Mouse (Mus musculus) v-Abl transformed pro-B cells (cell line): ENCODE measurements around the gene Slc24a1.

ENCODE experiments used
- in situ Hi-C, 2 experiments: fragments of 400-800 bp; cut with MboI; formaldehyde crosslinking; loops; one replicate each; pipeline ENCODE4 v1.15.1; 2025; ENCODE audit not compliant: unreplicated experiment in 2 of 2

The Slc24a1 gene

DNA sequence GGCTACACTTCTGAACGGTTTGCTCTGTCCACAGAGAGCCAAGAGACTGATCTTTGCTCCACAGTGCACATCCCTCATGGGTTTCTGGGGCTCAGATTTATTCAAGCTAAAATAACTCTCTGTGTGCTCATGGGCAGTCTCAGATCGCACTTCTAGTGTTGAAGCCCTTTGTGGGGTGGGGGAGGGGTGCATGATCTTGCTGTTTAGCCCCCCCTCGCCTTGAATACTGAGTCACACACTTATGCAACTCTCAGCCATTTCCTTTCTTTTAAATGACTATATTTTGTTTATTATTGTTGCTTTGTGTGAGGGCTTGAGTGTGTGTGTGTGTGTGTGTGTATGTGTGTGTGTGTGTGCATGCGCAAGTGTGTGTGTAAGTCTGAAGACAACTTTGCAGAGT lies 12.1 kb downstream of the Slc24a1 start:
- in situ Hi-C loops, result loop anchor here (5.0 to 25.0 kb wide), 5 partner anchors 164 to 1027 kb away; partner anchors contain the start of gene Dis3l (in 1 of the 2)

DNA sequence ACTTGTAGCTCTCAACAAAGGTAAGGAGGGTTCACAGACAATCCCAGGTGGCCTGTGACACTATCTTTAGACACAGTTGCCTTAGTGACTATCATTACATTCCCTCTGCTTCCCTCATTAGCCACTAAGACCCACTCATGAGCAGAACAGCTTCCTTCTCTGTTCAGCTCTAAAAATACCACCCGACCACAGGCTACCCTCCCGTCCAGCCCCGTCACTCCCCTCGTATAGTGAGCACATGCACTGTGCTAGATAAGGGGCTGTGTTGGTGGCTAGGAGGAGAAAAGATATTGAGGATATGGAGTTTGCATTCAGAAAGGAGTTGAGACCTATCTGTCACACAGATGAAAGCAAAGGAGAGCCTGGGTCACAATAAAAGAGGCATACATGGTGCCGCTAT lies 12.9 kb downstream of the Slc24a1 start:
- in situ Hi-C loops, result loop anchor here (5.0 to 25.0 kb wide), 5 partner anchors 164 to 1026 kb away; partner anchors contain the start of gene Dis3l (in 1 of the 2)

DNA sequence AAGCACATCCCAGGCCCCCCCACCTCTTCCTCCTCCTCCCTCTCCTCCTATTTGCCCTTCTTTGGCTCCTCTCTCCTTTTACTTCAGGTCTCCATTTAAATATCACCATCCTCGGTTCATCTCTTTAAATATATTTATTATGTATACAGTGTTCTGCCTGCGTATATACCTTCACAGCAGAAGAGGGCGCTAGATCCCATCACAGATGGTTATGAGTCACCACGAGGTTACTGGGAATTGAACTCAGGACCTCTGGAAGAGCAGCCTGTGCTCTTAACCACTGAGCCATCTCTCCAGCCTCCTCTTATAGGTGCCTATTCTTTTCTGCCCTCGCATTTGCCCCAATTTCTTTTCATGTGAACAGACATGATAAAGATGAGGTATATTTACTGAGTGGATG lies 13.9 kb downstream of the Slc24a1 start:
- in situ Hi-C loops, result loop anchor here (5.0 to 25.0 kb wide), 5 partner anchors 163 to 1025 kb away; partner anchors contain the start of gene Dis3l (in 1 of the 2)

DNA sequence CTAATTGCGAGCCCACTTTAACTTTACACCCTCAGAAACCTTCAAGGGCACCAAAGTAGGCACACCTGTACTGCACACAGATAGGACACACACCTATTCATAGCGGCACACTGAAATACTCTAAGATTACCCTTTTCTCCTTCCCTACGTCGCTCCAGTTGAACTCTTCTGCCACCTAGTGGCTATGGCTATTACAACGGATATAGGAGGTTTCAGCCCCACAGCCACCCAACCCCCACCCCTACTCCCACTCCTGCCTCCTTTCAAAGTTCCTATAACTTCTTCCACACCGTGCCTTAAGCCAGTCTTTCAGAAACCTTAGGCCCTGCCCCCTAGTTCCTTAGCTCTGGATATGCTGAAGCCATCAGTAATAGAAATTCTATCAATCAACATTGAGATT lies 14.9 kb downstream of the Slc24a1 start:
- in situ Hi-C loops, result loop anchor here (5.0 to 25.0 kb wide), 5 partner anchors 162 to 1024 kb away; partner anchors contain the start of gene Dis3l (in 1 of the 2)

DNA sequence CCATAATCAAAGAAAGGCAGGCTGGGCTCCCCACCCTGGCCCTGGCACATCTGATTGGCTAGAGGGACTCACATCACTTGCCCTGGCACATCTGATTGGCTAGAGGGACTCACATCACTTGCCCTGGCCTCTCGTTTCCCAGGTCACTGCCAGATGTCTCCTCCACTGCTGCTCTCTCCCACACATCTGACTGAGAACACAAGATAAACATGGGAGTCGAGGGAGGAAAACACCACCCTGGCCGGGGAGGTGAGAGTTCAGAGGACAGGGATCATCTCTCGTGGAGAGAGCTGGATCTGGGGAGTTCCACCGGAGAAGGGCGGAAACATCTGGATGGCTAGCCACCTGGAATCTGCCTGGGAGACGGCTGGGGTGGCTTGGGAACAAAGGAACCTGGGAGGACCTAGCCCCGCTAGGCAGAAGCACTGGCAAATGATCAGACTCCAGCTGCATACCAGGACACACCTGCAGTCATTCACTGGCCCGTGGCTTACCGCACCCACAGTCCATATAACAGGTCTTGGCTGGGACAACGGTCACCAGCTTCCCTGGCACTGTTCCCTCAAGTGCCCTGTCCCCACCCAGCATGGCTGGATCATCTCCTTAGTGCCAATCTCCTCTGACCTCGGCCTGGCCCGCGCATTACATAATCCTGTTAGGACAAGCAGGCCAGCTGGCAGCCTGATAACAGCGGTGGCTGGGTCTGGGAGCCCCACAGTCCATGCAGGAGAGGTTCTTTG lies 17.2 kb downstream of the Slc24a1 start:
- in situ Hi-C loops, result loop anchor here (10.0 to 25.0 kb wide), 4 partner anchors 159 to 1022 kb away; partner anchors contain the start of gene Dis3l (in 1 of the 2)

DNA sequence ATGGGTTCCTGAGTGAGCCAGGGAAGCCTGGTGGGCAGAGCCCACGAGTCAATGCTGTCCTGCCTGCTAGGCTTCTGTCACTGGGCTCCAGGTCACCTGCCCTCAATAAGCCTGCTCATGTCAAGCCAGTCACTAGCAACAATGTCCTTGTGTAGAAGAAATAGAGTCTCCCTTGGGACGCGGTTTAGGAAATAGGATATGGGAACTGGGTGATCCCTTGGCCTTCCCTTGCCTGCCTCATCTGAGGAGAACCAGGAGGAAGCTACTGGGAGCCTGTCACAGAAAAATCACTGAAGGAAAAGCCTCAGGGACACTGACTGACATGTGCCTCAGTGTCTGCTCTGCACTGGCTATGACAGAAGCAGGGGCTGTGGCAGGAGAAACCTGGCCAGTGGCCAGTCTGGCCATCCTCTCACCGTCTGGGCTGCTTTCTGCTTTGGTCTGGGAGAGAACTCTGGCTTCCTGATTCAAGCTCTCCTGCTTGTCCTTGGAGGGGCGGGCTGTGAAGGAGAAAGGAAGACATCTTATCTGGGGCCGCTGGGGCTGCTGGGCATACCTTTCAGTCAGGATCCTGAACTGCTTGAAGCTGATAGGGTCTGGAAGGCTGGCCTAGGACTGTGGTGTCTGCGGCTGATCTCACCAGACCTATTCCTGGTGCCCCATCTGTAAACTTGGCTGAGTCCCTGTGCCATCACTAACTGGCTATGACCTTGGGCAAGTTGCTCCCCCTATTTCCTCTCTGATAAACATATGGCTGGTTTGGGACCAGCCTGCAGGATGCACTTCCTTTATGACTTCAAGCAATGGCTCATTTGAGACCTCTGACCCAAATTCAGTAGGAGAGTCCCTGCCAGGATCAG lies 19.4 kb downstream of the Slc24a1 start:
- in situ Hi-C loops, result loop anchor here (10.0 to 25.0 kb wide), 4 partner anchors 157 to 1020 kb away; partner anchors contain the start of gene Dis3l (in 1 of the 2)

DNA sequence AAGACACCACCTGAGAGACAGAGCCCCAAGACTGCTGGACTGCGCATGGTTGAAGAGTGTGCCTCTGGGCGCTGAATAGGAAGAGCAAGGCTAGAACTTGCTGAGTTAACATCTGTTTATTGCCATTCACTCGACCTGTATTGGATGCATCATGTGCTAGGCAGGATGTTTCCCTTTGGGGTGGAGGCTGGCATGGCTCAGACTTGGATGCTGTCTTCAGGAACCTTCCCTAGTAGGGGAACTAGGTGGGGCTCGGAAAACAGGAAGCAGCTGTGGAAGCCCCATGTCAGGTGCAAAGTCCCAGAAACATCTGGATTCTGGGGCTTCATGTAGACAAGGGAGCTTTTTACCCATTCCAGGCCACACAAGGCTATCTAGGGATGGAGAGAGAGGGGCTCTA lies 21.2 kb downstream of the Slc24a1 start:
- in situ Hi-C loops, result loop anchor here (10.0 to 25.0 kb wide), 4 partner anchors 155 to 1018 kb away; partner anchors contain the start of gene Dis3l (in 1 of the 2)

DNA sequence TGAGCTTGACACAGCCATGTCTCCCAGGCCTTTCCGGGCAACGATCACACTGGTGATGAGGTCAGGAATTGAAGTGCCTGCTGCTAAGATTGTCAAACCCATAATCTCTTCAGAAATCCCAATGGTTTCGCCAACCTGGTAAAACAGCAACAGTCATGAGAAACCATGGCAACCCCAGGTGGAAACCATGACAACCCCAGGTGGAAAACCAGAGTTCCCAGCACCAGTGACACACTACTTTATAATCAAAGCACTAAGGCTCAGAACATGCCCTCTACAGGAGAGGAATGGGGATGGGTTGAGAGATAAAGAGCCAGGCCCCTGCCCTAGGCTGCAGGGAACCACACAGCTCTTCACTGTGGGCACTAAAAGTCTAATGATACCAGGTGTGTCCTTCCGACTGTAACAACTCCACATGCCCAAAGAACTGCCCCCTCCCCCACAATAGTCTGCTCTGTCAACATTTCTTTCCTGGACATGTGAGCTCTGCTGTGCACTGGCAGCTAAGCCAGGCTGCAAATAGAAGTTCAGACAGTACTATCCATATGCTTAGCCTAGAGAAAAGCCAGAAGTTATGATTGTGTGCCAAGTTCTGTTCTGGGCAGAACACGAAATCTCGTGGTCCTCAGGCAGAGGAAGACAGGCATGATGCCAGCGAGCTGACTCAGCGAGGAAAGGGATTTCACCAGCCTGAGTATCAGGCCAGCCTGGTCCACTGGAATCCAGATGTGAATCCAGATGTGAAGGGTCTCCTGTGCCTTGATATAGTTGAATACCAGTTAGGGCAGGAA lies 25.0 kb downstream of the Slc24a1 start:
- in situ Hi-C loops, result loop anchor here (25.0 kb wide), 2 partner anchors 989 to 1014 kb away; no protein-coding TSS in a partner anchor

DNA sequence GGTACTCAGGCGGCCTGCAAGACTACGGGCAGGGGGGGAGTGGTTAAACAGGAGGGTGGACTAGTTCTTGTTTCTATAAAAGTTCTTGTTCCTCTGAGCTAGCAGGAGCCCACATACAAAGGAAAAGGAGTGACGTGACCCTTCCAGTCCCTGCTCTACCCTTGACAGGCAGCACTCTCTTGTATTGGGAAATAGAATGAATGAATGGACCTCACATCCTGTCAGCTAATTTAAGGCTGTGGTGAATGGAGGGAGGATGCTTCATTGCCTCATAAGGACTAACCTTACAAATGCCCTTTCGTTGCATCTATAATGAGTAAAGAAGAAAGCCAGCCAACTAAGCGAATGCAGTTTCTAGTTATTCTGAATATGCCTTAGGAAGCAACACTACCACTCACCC lies 25.6 kb downstream of the Slc24a1 start:
- in situ Hi-C loops, result loop anchor here (25.0 kb wide), 2 partner anchors 988 to 1013 kb away; no protein-coding TSS in a partner anchor

DNA sequence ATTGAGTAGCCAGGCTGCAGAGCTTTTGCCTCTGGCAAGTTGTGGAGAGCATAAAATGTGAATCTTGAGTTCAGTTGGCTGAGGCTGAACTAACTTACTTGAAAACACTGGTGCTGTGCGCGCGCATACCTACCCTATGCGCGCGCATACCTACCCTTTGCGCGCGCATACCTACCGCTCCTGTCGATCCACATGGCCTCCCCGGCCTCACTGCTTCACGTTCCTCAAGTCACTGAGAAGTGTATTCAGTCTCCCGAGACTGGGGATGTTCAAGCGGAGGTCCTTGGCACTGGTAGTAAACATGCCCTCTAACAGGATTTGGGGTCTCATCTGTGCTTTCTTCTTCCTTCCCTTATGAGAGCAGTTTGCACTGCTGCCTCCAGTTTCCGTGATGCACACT lies 32.8 kb downstream of the Slc24a1 start:
- in situ Hi-C loops, result no loop called here

DNA sequence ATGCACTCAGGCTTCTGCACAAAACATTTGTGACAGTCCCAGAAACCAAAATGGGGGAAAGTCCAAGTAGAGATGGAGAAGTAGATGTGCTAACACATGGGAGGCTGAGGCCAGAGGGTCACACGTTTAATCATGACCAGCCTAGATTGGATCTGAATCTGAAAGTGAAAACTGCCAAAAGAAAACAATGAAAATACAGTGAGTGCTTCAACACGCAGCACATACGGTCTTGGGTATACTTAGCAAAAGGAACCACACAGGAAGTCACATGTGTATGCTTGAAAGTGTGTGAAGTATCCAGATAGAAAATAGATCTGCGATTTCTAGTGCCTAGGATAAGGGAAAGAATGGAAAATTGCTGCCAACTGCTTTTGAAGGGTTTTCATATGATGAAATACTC lies 36.8 kb downstream of the Slc24a1 start:
- in situ Hi-C loops, result no loop called here

DNA sequence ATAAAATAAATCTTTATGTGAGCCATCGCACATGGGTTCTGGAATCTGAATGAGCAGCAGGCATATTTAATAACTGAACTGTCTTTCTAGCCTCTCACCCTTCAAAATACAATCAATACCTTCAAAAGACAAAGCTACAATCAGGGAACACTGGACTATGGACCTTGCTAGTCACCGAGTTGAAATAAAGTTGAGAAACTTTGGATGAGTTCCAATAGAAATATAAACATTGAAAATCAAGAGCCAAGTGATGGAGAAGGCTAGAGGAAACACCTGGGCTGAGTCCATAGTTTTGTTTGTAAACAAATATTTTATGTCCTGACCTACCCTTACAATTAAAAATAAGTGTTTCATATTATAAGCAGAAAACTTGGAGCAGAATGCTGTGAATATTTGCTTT lies 37.4 kb downstream of the Slc24a1 start:
- in situ Hi-C loops, result no loop called here

DNA sequence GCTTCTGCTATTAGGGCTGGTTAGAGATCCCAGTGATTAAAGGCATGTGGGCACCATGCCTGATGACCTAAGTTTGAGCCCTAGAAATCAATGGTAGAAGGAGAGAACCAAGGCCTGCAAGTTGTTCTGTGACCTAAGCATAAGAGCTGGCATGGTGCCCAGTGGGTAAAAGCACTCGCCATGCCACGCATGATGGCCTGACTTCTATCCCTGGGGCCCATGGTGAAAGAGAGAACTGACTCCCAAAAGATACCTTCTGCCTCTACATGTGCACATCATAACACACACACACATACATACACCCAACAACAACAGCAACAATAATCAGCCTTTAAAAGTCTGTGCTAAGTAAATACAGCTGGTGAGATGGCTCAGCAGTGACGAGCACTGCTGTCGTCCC lies 38.0 kb downstream of the Slc24a1 start:
- in situ Hi-C loops, result no loop called here

DNA sequence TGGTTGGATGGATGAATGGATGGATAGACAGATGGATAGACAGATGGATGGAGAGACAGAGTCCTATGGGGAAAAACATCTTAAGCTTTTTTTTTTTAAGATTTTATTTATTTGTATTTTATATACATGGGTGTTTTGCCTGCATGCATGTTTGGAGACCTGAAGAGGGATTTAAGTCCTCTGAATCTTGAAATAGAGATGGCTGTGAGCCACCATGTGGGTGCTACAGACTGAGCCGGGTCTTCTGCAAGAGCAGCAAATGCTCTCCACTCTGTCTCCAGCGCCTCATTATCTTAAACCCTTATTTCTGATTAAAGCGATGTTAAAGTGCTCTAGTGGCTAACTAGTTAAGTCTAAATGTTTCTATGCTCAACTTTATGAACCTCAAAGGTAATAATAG lies 44.0 kb downstream of the Slc24a1 start:
- in situ Hi-C loops, result loop anchor here in 1 of 2 experiments (10.0 kb wide), 1 partner anchor 133 kb away; no protein-coding TSS in a partner anchor

DNA sequence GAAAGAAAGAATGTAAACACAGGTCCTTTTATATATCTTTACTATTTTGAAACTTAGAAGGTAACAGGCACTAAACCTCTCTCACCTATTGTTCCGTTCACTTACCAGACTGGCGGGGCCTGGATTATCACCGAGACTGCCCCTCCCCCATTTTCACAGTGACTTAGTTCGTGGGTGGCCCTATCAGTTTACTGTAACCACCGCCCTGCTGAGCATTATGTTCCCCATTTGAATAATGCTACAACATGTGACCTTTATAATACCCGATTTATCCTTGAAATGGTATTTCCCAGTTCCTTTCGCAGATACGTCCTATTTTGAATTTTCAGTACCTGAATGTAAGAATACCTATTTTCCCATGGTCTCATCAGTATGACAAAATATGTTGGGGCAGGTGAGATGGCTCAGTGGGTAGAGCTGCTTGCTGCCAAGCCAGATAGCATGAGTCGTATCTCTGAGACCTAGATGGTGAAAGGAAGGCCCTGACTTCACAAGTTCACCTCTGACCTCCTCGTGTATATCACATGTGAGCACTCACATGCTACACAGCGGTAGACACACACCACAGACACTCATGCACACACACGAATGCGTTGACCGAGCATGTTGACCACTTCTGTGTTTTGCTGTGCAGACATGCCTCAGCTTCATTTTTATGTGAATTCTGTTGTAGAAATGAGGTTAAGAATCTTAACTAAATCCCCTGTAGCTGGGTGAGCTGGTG lies 46.3 kb downstream of the Slc24a1 start:
- in situ Hi-C loops, result loop anchor here (5.0 to 10.0 kb wide), 2 partner anchors 38 to 130 kb away; no protein-coding TSS in a partner anchor

DNA sequence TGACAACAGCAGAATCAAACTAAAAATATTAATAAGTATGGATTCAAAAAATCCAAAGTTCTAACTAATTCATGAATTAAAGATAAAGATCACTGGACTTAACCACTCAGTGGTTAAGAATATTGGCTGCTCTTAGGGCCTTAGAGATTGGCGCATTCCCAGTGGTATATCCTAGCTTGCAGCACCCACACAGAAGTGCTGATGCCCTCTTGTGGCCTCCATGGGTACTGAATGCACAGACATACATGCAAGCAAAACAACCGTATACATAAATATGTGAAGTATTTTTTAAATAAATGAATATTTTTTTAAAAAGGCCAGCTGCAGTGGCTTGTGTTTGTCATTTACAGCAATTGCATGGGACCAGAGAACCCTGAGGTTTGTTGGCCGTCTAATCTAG lies 48.0 kb downstream of the Slc24a1 start:
- in situ Hi-C loops, result loop anchor here (5.0 to 10.0 kb wide), 2 partner anchors 36 to 129 kb away; no protein-coding TSS in a partner anchor

DNA sequence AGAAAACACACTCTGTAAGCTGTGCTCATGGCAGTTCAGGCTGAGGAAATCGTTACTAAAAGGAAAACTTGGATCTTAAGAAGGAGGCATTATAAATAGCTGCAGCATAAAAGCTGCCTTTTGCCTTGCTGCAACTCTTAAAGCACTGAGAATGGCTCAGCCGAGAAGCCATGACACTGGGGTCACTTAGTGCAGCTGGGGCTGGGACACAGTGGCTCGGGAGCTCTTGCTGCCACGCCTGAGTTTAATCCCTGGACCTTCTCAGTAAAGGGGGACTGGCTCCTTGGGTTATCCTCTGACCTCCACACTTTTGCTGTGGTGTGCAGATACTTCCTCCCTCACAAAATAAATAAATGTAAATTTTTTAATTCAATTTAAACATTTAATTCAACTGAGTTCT lies 48.5 kb downstream of the Slc24a1 start:
- in situ Hi-C loops, result loop anchor here (5.0 to 10.0 kb wide), 2 partner anchors 36 to 128 kb away; no protein-coding TSS in a partner anchor

DNA sequence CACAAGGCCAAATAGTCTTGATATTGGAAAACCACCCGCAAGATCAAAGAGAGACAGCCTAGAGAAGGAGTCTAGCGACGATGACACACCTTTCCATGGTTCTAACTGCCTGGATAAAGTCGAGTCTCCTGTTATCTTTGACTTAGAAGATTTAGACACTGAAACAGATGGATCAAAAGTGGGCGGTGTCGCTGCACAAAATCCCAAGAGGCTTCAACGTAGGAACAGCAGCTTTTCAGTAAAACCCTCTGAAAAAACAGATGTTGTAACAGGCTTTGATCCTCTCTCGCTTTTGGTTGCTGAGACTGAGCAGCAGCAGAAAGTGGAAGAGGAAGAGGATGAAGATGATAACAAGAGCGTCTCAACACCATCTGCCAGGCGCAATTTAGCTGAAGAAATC lies 54.8 kb downstream of the Slc24a1 start:
- in situ Hi-C loops, result loop anchor here in 1 of 2 experiments (10.0 kb wide), 1 partner anchor 158 kb away; no protein-coding TSS in a partner anchor

DNA sequence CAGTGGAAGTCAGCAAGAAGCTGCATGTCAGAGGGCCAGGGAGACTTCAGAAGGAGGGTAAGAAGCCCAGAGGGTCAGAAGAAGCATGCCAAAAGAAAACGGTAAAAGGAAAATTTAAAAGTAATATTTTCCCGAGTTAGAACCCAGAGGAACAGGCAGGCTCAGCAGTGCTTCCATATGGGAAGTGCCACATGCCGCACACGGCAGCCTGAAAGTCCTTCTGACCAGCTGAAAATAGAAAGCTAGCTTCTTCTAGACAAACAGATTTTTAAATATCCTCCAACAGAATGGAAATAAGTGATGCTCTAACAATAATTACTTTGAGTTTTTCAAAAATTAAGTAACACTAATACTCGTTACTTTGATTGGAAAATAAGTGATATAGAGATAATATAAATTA lies 65.4 kb downstream of the Slc24a1 start:
- in situ Hi-C loops, result no loop called here
